Mouse (Mus musculus): ENCODE measurements around the gene Dnajb2. TPM values are rescaled to one million over a fixed set of nuclear protein-coding genes. Genes with fewer than 3 reads are reported as not detected.

The Dnajb2 gene
- total and polyA plus RNA-seq, 2 experiments from 2014 or later: 34.9 to 35.0 TPM

GRCm38 (mm10) chr1:75264091-75264880 is 28.1 kb downstream of the Dnajb2 start, which contains the start of gene Ptprn:
Gene Ptprn (minus strand): TSS chr1:75264502.
- Histone ChIP-seq H3K4me3 (ENCODE audit: low read depth, low read length) (no peak within 1 kb of the TSS), H3K9me3 (replicated peaks; ENCODE audit: control insufficient read depth, low read length) (no peaks in the 10 kb centered on the region), H3K36me3 (replicated peaks; ENCODE audit: control insufficient read depth, insufficient read depth, low read length) (no peaks in the 10 kb centered on the region), H3K4me2 (ENCODE audit: low read depth, low read length) (no peak within 1 kb of the TSS), H3K9ac (replicated peaks; ENCODE audit: low read depth, low read length) (no peak within 1 kb of the TSS), H3K27ac (ENCODE audit: low read depth) (no peak within 1 kb of the TSS), H3K27me3 (ENCODE audit: control insufficient read depth, insufficient read depth, low read length) (peaks cover 40% of the 10 kb centered on the region), H3K4me1 (ENCODE audit: control insufficient read depth, insufficient read depth) (no peaks in the 10 kb centered on the region)
- 9% methylated on average over 32 of the region's 32 CpGs for WGBS
- no peak for ATAC-seq (ENCODE audit: insufficient read depth, low read depth)
- no peak for TF ChIP-seq EP300 (IDR thresholded peaks at IDR 0.05; ENCODE audit: low read depth)
- TF ChIP-seq CTCF (IDR thresholded peaks at IDR 0.05; ENCODE audit: low read depth): no peak
- DNase-seq (ENCODE audit: low spot score): no peak

- no peak for ATAC-seq (ENCODE audit: insufficient read depth, low read depth)
- H3K27me3 ChIP-seq (ENCODE audit: control insufficient read depth, insufficient read depth, low read length): peaks cover 20% of the 10 kb centered on the region
- H3K4me1 ChIP-seq (ENCODE audit: control insufficient read depth, insufficient read depth): no peaks in the 10 kb centered on the region
Measured at GRCm38 (mm10) chr1:75277195-75278188, 41.3 kb downstream of the Dnajb2 start.

GRCm38 (mm10) chr1:75278228-75278627 is 42.0 kb downstream of the Dnajb2 start, which contains the start of gene Resp18:
Gene Resp18 (minus strand): TSS chr1:75278415.
- peaks cover 20% of the 10 kb centered on the region for H3K27me3 ChIP-seq (ENCODE audit: control insufficient read depth, insufficient read depth, low read length)
- no peaks in the 10 kb centered on the region for H3K9me3 ChIP-seq (replicated peaks; ENCODE audit: control insufficient read depth, low read length)
- no peak for ATAC-seq (ENCODE audit: insufficient read depth, low read depth)
- H3K4me2 ChIP-seq (ENCODE audit: low read depth, low read length): no peak within 1 kb of the TSS
- H3K36me3 ChIP-seq (replicated peaks; ENCODE audit: control insufficient read depth, insufficient read depth, low read length): no peaks in the 10 kb centered on the region
- no peak within 1 kb of the TSS for H3K27ac ChIP-seq (ENCODE audit: low read depth)
- no peaks in the 10 kb centered on the region for H3K4me1 ChIP-seq (ENCODE audit: control insufficient read depth, insufficient read depth)
- H3K4me3 ChIP-seq (ENCODE audit: low read depth, low read length): no peak within 1 kb of the TSS
- TF ChIP-seq CTCF (IDR thresholded peaks at IDR 0.05; ENCODE audit: low read depth) (no peak), EP300 (IDR thresholded peaks at IDR 0.05; ENCODE audit: low read depth) (no peak)
- 9% methylated on average over 13 of the region's 13 CpGs for WGBS
- no peak within 1 kb of the TSS for H3K9ac ChIP-seq (replicated peaks; ENCODE audit: low read depth, low read length)
- no peak for DNase-seq (ENCODE audit: low spot score)

More at GRCm38 (mm10) chr1:75277195-75278188, 41.3 kb downstream of the Dnajb2 start:
- DNase-seq (ENCODE audit: low spot score): peak; percentile 47
- no peaks in the 10 kb centered on the region for H3K9me3 ChIP-seq (replicated peaks; ENCODE audit: control insufficient read depth, low read length)
- TF ChIP-seq CTCF (IDR thresholded peaks at IDR 0.05; ENCODE audit: low read depth) (no peak), EP300 (IDR thresholded peaks at IDR 0.05; ENCODE audit: low read depth) (no peak)
- H3K9ac ChIP-seq (replicated peaks; ENCODE audit: low read depth, low read length): no peak overlapping the region
- H3K4me2 ChIP-seq (ENCODE audit: low read depth, low read length): no peak overlapping the region
- no peak overlapping the region for H3K27ac ChIP-seq (ENCODE audit: low read depth)
- H3K4me3 ChIP-seq (ENCODE audit: low read depth, low read length): no peak overlapping the region
- H3K36me3 ChIP-seq (replicated peaks; ENCODE audit: control insufficient read depth, insufficient read depth, low read length): no peaks in the 10 kb centered on the region
- WGBS: 5% methylated on average over 23 of the region's 23 CpGs

- Histone ChIP-seq H3K4me2 (ENCODE audit: low read depth, low read length) (no peak overlapping the region), H3K9ac (replicated peaks; ENCODE audit: low read depth, low read length) (no peak overlapping the region), H3K4me3 (ENCODE audit: low read depth, low read length) (no peak overlapping the region), H3K36me3 (replicated peaks; ENCODE audit: control insufficient read depth, insufficient read depth, low read length) (no peaks in the 10 kb centered on the region), H3K27ac (ENCODE audit: low read depth) (no peak overlapping the region), H3K4me1 (ENCODE audit: control insufficient read depth, insufficient read depth) (no peaks in the 10 kb centered on the region), H3K27me3 (ENCODE audit: control insufficient read depth, insufficient read depth, low read length) (peaks cover 6% of the 10 kb centered on the region), H3K9me3 (replicated peaks; ENCODE audit: control insufficient read depth, low read length) (no peaks in the 10 kb centered on the region)
- TF ChIP-seq EP300 (IDR thresholded peaks at IDR 0.05; ENCODE audit: low read depth) (no peak), CTCF (IDR thresholded peaks at IDR 0.05; ENCODE audit: low read depth) (no peak)
- WGBS: 69% methylated on average over 5 of the region's 5 CpGs
- no peak for DNase-seq (ENCODE audit: low spot score)
- no peak for ATAC-seq (ENCODE audit: insufficient read depth, low read depth)
Measured at GRCm38 (mm10) chr1:75283017-75283416, 46.8 kb downstream of the Dnajb2 start.

GRCm38 (mm10) chr1:75284911-75285310 is 48.7 kb downstream of the Dnajb2 start:
- Histone ChIP-seq H3K36me3 (replicated peaks; ENCODE audit: control insufficient read depth, insufficient read depth, low read length) (no peaks in the 10 kb centered on the region), H3K27me3 (ENCODE audit: control insufficient read depth, insufficient read depth, low read length) (no peaks in the 10 kb centered on the region), H3K4me1 (ENCODE audit: control insufficient read depth, insufficient read depth) (no peaks in the 10 kb centered on the region), H3K9ac (replicated peaks; ENCODE audit: low read depth, low read length) (no peak overlapping the region), H3K27ac (ENCODE audit: low read depth) (no peak overlapping the region), H3K4me2 (ENCODE audit: low read depth, low read length) (no peak overlapping the region), H3K9me3 (replicated peaks; ENCODE audit: control insufficient read depth, low read length) (no peaks in the 10 kb centered on the region), H3K4me3 (ENCODE audit: low read depth, low read length) (no peak overlapping the region)
- WGBS: 70% methylated on average over 7 of the region's 7 CpGs
- no peak for ATAC-seq (ENCODE audit: insufficient read depth, low read depth)
- TF ChIP-seq CTCF (IDR thresholded peaks at IDR 0.05; ENCODE audit: low read depth) (no peak), EP300 (IDR thresholded peaks at IDR 0.05; ENCODE audit: low read depth) (no peak)
- no peak for DNase-seq (ENCODE audit: low spot score)
